Mouse (Mus musculus) skeletal muscle tissue, adult 2 months (tissue): ENCODE measurements around the gene Adgrl2.

Experiments
- DNase-seq: peaks from one replicate; pipeline ENCODE4 v3.0.0-alpha.2; 2012; ENCODE audit warnings: low read depth, low spot score

Adgrl2 gene

DNA sequence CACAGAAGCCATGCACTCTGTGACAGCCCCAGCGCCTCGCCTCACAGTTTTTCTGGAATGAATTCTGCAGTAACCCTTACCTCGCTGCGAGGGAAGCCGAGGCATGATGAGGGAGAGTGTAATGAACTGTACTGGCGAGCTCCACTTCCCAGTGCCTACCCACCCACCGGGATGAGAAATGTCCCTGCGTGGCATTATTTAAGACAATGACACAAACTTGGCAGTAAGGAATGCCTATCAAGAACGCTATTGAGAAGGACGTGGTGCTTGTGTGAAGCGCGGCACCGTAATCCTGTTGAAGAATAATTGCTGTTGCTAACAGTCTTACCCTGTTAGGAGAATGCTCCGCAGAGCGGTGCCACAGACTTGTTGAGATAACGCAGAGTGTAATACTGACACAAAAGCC, 13.2 kb downstream of the Adgrl2 start:
- DNase-seq, result no peak

DNA sequence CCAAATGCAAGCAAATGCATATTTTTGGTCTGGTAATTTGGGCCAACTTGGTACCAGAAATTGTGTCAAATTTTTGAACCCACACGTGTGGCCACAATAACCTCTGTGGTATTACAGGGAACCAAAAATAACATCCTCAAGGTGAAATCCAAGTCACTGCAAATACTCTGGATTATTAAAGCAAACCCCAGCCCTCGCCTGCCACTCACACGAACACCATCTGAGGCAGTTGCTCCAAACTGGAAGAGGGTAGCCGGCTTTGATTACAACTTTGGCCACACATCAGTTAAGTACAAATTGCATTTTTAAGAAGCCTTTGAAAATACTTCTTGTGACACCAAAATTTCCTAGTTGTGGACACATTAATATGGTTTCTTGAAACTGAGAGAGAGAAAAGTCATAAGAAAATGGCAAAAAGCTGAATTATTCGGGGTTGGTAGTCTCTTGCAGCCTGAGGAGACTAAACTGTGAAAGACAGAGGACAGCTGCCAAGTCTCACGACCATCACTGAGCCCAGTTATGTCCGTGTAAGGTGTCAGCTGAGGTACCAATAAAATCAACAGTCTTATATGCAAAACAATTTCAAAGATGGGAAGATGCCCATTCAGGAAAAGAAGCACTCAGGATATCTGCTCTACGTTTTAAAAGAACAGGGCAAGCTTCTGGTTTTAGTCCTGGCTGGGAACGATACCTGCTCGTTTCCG, 18.3 kb downstream of the Adgrl2 start:
- no peak for DNase-seq

DNA sequence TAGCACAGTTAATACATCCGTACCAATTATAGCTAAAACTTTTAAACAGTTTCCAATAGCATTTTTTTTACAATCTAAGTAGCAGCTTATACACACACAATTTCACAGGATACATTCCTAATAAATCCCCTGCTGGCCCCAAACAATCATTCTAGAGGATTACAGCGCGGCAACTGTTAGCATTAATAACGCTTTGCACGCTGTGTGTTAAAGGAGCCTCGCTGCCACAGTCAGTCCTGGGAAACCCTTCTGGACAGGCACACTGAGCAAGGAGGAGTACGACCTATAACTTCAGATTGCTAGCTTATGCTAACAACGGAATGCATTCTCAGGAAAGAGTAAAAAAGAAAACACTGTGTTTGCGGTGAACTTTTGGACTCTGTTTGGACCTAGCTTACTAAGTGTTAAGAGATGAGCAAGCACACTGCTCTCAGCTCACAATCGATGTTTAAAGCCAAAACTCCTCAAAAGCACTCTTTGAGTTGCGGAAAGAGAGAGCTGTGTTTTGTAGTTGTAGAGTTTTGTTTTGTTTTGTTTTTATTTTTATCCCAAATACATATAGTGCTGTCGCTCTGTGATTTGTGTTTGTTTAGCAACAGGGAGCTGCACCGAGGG, 25.3 kb downstream of the Adgrl2 start:
- DNase-seq, result no peak

DNA sequence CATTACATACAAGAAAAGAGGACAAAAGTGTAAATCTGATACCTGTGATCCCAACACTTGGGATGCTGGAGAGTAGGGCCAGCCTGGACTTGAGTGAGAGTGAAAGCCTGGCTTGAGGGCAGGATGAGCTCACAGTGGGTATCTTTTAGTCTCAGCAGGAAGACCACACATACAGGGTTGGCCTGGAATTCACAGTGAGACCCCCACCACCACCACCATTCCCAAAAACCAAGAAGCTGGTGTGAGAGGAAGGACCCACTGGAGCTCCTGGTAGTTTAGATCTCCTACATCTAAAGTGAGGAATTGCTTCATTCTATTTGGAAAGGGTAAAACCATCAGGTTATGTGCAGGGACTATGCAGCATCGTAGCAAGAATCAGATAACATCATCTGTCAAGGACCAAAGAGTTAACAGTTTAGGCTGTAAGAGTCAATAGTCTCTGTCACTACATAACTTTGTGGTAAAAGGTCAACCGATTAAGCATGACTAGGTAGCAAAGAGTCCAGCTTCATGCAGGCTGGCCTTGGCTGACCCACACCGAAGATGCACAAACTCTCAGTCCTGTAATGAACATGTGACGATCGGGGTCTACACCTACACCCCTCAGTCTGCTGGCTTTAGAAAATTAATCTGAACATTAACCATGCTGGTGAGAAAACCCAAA, 26.8 kb downstream of the Adgrl2 start:
- DNase-seq, result no peak

DNA sequence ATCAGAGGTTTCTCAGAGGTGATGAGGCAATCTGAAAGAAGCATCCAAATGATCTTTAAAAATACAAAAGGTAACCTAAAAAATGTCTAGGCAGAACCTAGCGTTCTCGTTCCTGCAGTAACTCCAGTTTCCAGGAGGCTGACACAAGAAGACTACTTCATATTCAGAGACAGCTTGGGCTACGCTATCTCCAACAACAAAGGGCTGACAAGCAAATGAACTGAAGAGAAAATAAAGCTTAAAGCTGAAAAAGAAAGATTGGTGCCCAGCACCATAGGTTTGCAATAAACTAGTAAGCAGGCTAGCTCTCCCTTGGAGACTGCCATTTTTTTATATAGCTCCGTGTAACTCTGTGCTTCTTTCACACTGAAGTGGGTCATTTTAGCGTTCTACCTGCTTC, 28.7 kb downstream of the Adgrl2 start:
- DNase-seq, result no peak

DNA sequence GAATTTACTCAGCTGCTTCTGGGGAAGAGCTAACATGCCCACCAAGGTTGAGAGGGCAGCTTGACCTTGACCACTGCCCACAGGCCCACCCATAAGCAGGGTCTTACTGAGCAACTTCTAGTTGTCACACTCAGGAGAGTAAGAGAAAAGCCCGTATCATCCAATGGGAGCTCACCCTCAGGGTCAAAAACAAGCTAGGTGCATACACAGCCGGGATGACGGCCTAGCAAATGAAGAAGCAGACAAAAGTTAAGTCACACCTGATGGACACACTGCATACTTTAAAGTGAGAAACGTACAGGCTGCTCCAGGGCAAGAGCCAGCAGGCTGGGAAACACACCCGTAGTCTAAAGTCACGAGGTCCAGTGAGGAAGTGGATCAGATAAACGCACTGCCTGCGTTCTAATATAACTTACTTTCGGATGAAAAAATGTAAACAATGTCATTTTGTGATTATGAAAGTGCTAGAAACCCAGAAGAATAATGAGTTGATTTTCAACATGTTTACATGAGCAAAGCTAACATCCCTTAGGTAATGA, 29.5 kb downstream of the Adgrl2 start:
- no peak for DNase-seq

DNA sequence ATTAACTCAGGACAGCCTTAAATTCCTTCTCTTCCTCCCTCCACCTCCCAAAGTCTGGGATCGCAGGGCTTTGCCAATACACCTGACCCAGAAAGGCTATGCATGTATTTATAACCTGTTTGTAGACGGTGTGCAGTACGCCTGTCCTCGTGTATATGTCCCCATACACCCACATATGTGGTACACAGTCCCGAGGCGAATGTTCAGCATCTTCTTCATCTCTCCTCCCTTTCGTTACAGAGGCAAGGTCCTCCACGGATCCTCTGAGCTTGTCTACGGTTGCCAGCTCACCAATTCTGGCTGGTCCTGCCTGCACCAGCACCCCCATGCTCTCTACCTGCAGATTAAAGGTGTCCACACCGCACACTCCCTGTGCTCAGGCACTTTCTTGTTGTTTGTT, 30.1 kb downstream of the Adgrl2 start:
- DNase-seq, result no peak

DNA sequence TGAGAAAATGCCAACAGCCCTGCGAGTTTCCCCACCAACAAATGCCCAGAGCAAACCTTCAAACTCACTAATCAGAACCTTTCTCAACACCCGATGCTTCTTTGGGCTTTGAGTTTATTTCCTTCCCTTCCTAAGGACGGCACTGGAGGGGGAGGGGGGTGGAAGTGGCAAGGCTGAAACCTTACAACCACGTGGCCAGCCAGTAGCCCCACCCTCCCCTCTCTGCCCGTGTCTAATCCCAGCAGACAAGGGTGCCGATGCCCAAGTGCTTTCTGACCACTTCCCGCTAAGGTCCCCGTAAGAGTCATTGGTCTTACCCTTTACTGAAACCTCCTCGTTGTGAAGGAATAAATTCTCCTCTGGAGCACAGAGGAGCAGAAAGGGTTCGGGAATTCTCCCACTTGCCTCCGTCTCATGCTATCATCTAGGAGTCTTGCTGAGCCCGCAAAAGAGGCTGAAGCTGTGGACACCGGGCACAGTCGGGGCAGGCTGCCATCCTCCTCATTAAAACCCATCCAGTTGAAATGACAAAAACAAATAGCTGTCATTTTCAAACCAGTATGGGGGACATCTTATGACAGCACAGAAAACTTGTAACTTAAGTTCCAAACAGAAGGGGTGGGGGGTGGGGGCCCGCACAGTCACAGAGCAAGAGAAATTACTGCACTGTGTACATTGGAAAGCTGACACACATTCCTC, 30.9 kb downstream of the Adgrl2 start:
- DNase-seq, result peak; percentile 33

DNA sequence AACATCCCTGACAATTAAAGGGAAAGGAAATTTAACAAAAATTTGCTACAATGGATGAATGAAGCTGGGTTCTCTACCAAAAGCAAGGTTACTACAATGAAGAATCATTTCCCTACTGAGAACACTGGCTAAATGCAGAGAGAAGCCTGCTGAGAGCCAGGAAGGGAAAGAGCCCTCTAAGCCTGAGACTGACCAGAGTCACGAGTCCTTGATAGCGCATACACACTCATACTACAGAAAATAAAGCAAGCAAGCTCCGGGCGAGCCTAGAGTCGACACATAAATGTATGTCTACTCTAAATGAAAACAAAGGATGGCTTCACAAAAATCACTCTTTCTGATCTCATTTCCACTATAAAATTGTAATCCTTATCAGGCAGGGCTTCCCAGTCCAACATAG, 31.6 kb downstream of the Adgrl2 start:
- no peak for DNase-seq

DNA sequence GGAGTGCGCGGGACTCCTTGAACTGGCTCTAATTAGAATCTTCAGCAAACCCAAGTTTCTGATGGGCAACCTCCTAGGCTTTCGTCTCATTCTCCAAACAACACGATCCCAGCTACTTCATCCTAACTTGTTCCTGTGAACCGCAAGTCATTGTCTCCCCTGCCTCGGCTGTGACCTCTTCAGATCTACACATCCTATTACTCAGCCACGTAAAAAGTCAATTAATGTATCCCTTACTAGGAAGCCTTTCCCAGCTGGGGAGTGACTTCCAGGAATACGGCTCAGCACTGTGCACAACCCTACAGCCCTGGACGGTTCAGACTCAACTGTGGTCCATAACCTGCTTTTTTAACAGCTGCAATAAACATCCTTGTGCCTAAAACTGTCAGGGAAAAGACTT, 32.2 kb downstream of the Adgrl2 start:
- no peak for DNase-seq

DNA sequence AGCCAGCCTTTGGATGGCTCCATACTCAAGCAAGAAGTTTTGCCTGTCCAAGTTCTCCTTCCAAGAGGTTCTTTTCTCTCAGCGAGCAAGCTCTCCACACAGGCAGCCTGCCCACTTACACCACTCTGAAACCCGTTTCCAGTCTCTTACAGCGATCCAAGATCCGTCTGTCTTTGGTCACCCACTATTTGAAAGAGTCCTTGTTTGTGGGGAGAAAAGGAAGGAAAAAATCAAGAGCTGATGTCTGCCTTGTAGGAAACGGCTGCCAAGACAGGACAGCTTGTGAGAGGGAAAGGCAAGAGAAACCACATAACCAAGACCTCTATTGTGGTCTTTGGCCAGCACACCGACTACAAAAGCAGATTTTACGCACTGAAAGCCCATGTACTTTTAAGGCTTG, 33.5 kb downstream of the Adgrl2 start:
- no peak for DNase-seq

DNA sequence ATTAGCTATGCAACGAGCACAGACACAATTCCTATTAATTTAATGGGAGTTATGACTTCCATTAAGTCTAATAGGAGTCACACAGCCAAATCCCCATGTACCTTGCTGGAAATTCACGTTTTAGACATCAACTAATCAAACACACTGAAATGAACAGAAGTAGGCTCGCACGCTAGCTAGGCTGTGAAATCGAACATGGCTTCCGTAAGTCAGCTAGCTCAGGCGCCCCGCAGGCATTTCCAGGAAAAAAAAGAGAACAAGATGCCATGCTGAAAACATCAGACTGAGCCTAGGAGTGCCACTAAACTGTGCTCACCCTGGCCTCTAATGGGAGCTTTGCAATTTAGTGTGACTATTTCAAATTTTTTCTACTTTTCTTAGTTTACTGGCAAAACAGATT, 40.6 kb downstream of the Adgrl2 start:
- DNase-seq, result no peak

DNA sequence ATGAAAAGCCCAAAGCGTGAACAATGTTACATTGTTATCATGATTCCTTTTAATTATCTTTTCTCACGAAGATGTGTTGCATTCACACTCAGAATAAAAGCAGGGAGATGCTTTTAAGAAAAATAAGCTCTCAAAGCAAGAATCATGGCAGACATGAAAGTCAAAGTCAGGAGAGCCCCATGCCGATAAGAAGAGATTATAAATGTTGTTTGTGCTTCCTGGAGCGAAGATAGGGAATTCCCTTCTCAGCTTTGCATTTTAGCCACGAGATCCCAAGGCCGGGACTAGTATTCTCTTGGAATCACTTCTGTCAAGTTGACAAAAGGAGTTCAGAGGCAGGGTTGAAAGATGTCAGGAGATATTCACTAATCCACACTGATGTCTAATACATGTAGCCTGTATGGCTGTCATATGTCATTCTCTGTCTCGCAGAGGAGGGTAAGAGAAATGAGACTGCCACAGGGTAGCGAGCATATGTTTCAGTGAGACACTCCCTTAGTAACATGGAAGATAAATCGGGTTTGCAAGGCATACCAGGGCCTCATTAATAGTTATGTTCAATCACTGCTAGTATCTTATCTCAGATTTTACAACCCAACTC, 42.5 kb downstream of the Adgrl2 start:
- DNase-seq, result no peak

DNA sequence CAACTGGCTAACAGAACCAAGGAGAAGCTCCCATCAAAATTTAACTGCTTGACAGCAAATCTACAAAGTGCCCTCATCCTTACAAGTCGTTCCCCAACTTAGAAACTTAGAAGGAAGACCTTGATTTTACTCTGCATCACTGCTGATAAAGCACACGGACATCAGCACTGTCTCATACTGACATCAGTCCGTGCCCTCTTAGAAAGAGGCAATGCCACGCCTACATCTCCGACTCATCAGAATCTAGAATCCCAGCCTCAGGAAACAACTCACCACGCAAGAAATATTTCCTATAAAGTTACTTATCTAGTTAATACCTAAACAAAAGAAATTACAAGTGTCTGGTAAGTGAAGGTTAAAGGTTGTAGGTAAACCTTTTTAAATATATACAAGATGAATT, 43.1 kb downstream of the Adgrl2 start:
- DNase-seq, result no peak

DNA sequence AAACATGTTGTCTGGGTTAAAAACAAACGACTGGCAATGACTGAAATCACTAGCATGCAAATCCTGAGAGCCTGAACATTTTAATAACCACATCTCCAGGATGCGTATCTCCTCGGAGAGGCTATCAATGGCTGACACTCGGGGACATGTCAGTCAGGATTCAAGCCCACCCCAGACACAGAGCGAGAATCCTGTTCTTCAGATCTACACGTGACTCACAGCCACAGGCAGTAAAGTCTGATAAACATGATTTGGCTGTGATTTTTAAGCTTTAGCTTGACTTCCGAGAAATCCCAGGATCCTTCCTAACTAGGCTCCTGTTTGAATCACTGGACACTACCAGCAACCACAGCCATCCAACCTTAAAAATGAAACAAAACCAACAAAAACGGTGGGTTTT, 44.8 kb downstream of the Adgrl2 start:
- no peak for DNase-seq

DNA sequence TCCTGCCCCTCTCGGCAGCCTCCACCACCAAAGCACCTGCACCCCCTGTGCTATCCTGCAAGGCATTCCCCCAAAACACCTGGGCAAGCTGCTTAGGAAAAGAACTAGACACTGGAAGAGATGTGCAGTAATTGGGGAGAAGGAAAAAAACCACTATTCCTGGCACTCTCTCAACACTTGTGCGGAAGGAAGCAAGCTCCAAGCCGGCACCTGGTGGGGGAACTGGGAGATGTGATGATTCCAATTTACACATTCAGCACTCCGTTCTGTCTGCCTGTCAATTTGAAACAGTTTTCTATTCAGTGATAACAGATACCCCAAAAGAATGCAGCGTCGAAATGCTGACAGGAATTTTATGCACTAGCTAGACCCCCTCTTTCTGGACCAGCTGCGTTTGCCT, 50.9 kb downstream of the Adgrl2 start:
- no peak for DNase-seq

DNA sequence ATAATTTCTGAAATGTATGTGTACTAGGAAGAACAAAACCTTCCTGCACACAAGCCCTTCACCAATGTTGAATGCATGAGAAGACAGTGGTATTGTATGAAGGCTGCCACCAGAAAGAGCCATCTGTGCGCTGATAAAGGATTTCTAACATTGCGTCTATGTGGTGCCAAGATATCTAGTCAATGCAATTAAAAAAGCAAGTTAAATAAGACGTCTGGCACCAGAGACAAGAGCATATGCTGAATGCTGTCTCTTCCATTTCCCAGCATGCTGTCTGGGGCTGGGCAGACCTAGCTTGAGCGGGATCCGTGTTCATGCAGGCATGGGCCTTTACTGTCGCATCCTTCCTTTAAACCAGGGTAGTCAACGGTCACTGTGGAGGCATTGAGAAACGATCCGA, 55.3 kb downstream of the Adgrl2 start:
- no peak for DNase-seq

DNA sequence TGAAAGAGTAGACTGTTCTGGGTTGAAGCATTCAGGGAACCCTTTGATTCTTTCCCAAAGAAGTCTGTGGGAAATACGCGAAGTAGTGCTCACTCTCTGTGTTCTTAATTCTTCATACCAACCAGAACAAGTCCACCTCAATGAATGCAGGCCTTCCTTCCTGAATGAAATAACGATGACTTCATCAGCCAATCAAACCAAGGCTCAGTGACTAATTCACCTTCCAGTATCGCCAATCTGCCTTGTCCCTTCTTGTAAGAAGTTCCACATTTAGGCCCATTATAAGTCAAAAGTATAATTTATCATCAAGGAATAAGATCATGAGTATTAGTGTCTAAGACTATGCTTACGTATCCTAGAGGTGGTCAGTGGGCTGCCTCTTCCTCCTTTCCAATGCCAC, 56.1 kb downstream of the Adgrl2 start:
- DNase-seq, result no peak

DNA sequence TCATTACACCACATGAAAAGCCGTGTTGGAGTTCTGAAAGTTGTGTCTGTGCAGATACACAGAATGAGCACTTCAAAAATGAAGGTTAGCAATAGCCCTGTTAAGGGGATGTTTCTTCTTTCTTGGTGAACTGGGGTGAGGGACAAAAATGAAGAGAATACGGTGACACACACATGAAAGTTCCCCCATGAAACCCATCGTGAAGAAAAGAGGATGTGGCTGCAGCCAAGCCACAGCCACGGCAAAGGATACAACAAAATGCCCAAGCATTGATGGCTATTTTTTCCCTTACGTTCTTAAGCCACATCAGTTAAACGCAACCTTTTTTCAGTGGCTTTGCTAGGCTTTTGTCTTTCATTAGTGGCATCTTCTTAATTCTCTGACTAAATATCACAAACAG, 57.2 kb downstream of the Adgrl2 start:
- no peak for DNase-seq

DNA sequence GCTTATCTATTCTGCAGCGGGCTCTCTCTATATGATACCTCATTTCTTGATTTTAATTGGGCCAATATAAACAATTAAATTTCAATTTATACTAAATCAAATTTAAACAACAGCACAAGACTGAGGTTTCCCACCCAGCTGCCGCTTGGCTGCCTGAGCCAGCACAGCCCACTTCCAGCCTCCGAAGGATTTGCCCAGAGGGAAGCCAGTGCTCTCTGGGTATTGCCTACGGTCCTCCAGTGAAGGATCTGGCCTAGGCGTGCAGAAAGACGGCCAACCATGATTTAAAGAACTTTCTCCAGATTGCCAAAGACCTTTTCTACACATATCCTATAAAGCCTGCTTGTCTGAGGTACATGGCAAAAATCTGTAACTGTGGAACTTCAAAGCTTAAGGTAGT, 59.4 kb downstream of the Adgrl2 start:
- no peak for DNase-seq

DNA sequence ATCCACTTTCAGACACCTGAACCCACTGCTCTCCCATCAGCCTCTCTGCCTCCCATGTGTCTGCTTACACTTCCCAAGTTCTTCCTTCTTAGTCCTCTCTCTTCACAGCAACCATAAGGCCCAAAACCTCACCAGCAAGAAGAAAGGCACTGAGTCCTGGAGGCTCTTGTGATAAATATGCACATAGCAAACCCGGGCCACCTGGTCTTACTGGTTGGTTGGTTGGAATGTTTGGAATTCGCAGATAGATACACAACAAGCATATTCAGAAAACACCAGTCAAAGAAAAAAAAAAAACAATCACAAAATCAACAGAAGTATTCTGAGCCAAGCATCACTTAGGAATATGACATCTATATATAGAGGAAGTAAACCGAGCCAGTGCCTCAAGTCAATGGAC, 64.0 kb downstream of the Adgrl2 start:
- no peak for DNase-seq

DNA sequence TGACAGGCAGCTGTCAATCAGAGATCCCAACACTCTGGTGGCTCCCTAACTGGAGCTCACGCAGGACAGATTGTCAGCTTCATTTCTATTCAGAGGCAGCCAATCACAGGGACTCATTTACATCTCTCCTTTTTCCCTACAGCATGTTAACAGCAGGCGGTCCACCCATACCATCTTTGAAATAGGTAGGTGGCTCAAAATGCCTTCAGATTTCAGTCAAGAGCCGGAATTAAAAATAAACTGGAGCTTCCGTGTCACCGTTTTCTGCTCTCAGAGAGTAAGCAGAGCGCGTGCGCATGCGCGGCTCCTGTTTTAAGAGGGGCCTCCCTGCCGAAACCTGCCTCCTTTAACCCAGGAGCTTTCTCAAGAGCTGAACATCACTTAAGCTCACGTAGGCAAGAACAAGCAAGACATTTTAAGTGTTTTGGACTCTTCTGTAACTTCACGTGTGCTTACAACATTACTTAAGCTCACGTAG, 67.7 kb downstream of the Adgrl2 start:
- DNase-seq, result no peak
